Mouse (Mus musculus): Measurements from ENCODE around the gene Ago4.
A peak's percentile ranks its signal among the peaks of the same experiment; 100 is the strongest.

Ago4 gene

GRCm38 (mm10) chr4:126468925-126469324 is 64.3 kb downstream of the Ago4 start:
- Histone ChIP-seq H3K27me3 (ENCODE audit: control insufficient read depth, insufficient read depth, low read length, poor library complexity, severe bottlenecking) (no peaks in the 10 kb centered on the region), H3K36me3 (ENCODE audit: control insufficient read depth, insufficient read depth, low read length, poor library complexity, severe bottlenecking) (no peaks in the 10 kb centered on the region)
- DNase-seq (ENCODE audit: low read depth, low spot score), result no peak

- H3K36me3 ChIP-seq (ENCODE audit: control insufficient read depth, insufficient read depth, low read length, poor library complexity, severe bottlenecking), result no peaks in the 10 kb centered on the region
- peak; percentile 97 for DNase-seq (ENCODE audit: low read depth, low spot score)
- H3K27me3 ChIP-seq (ENCODE audit: control insufficient read depth, insufficient read depth, low read length, poor library complexity, severe bottlenecking), result no peaks in the 10 kb centered on the region
Measured at GRCm38 (mm10) chr4:126468285-126468901, 64.9 kb downstream of the Ago4 start, which contains the start of gene Ago1. Ago1 (minus strand) TSS chr4:126468583.

DNA sequence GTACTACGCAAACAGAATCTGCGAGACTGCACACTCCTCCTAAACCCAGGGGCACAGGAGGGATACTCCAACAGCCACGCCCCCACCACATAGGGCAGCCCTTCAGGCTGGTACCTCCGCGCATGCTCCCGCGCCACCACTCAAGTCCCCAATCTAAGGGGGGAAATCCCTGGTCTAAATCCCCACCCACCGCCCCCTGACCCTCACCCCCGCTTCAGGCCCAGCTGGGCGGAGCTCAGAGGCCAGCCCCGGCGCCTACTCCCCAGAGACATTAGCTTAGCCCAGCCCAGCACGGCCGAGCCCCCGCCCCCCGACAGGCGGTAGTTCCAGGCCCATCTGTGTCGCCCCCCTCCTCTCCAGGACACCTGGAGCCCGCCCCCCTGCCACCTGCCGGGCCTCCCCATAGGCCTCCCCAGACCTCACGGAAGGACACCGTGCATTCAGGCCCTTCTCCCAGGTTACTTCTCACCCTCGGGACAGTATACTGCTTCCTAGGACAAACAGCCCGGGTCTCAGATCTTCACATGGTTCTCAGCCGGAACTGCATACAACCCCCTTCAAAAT is 65.5 kb downstream of the Ago4 start:
- Histone ChIP-seq H3K27me3 (ENCODE audit: control insufficient read depth, insufficient read depth, low read length, poor library complexity, severe bottlenecking) (no peaks in the 10 kb centered on the region), H3K36me3 (ENCODE audit: control insufficient read depth, insufficient read depth, low read length, poor library complexity, severe bottlenecking) (no peaks in the 10 kb centered on the region)
- DNase-seq (ENCODE audit: low read depth, low spot score), result peak; percentile 84

- no peak for DNase-seq (ENCODE audit: low read depth, low spot score)
- Histone ChIP-seq H3K36me3 (ENCODE audit: control insufficient read depth, insufficient read depth, low read length, poor library complexity, severe bottlenecking) (no peaks in the 10 kb centered on the region), H3K27me3 (ENCODE audit: control insufficient read depth, insufficient read depth, low read length, poor library complexity, severe bottlenecking) (no peaks in the 10 kb centered on the region)
Measured at GRCm38 (mm10) chr4:126466251-126466750, 67.0 kb downstream of the Ago4 start.

DNA sequence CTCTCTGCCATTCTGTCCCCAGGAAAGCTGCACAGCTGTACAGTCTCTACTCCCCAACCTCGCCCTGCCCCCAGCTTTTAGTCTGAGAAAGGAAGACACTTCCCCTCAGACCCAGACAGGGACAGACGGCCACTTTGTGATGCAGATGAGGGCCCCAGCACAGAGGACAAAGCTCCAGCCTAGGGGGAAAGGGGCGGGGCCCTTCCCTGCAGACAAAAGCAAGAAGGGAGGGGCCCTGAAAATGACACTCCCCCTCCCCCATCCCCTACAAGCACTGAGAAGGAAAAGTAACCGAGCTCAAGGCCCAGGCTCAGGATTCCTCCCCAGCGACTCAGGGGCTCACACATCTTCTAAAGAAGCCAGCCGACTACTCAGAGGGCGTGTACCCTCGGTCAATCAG is 67.4 kb downstream of the Ago4 start:
- no peaks in the 10 kb centered on the region for H3K36me3 ChIP-seq (ENCODE audit: control insufficient read depth, insufficient read depth, low read length, poor library complexity, severe bottlenecking)
- no peaks in the 10 kb centered on the region for H3K27me3 ChIP-seq (ENCODE audit: control insufficient read depth, insufficient read depth, low read length, poor library complexity, severe bottlenecking)
- peak; percentile 13 for DNase-seq (ENCODE audit: low read depth, low spot score)

- no peaks in the 10 kb centered on the region for H3K27me3 ChIP-seq (ENCODE audit: control insufficient read depth, insufficient read depth, low read length, poor library complexity, severe bottlenecking)
- no peak for DNase-seq (ENCODE audit: low read depth, low spot score)
- no peaks in the 10 kb centered on the region for H3K36me3 ChIP-seq (ENCODE audit: control insufficient read depth, insufficient read depth, low read length, poor library complexity, severe bottlenecking)
Measured at GRCm38 (mm10) chr4:126464892-126465235, 68.4 kb downstream of the Ago4 start.

DNA sequence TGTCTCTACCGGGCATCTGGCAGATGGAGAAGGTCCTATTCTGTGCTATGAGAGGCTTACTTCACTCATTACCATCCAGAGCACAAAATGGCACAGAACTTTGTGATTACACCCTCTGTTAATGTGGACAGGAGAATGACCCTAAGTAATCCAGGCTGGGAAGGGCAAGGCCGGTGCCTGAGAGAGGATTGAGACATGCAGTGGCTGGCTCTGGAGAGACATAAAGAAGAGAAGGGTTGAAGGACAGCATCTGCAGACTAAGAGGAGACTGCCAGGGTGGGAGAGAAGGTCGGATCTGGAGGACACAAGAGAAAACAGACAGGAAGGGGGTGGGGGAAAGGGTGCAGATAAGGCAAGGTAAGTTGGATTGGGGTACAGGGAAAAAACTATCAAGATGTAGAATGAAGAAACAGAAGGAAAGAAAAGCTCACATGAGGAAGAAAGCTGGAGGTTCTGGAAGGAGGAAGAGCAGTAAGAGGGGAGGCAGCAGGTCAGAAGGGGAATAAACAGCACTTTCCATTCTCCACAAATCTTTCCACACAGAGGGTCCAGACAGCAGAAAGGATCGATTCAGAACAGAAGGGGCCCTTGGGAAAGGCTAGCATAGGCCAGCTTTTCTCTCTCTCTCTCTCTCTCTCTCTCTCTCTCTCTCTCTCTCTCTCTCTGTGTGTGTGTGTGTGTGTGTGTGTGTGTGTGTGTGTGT is 68.9 kb downstream of the Ago4 start:
- no peaks in the 10 kb centered on the region for H3K27me3 ChIP-seq (ENCODE audit: control insufficient read depth, insufficient read depth, low read length, poor library complexity, severe bottlenecking)
- DNase-seq (ENCODE audit: low read depth, low spot score), result no peak
- H3K36me3 ChIP-seq (ENCODE audit: control insufficient read depth, insufficient read depth, low read length, poor library complexity, severe bottlenecking), result no peaks in the 10 kb centered on the region

GRCm38 (mm10) chr4:126455441-126455840 is 77.8 kb downstream of the Ago4 start:
- DNase-seq (ENCODE audit: low read depth, low spot score), result no peak
- Histone ChIP-seq H3K36me3 (ENCODE audit: control insufficient read depth, insufficient read depth, low read length, poor library complexity, severe bottlenecking) (peaks cover 18% of the 10 kb centered on the region), H3K27me3 (ENCODE audit: control insufficient read depth, insufficient read depth, low read length, poor library complexity, severe bottlenecking) (no peaks in the 10 kb centered on the region)

DNA sequence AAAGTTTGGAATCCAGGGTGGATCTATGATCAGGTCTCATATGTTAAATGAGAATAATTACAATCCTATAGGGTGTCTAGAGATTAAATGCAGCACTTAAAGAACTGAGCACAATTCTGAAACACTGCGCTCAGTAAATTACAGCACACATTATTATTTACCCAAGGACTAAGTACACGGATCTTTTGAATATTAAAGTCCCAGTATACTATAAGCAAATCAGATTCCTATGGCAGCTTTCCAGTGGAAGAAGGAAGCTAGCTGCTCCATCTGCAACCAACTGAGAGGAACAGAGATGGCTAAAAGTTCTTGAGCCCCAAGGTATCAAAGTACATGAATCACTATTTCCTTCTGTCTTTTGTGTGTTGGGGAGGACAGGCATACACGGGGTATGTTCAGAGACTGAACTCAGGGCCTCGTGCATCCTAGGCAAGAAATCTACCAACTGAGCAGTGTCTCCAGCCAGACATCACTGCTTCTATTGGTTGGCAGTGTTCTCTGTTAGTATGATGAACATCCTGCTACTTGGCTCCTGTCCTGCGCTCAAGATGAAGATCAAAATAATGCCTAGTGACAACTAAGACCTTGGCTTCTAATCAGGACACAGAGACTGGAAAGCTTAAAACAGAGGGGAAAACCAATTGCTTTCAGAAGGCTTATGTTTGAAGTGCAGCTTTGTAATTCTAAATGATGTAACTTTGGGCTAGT is 78.6 kb downstream of the Ago4 start:
- no peak for DNase-seq (ENCODE audit: low read depth, low spot score)
- peaks cover 18% of the 10 kb centered on the region for H3K36me3 ChIP-seq (ENCODE audit: control insufficient read depth, insufficient read depth, low read length, poor library complexity, severe bottlenecking)
- no peaks in the 10 kb centered on the region for H3K27me3 ChIP-seq (ENCODE audit: control insufficient read depth, insufficient read depth, low read length, poor library complexity, severe bottlenecking)

DNA sequence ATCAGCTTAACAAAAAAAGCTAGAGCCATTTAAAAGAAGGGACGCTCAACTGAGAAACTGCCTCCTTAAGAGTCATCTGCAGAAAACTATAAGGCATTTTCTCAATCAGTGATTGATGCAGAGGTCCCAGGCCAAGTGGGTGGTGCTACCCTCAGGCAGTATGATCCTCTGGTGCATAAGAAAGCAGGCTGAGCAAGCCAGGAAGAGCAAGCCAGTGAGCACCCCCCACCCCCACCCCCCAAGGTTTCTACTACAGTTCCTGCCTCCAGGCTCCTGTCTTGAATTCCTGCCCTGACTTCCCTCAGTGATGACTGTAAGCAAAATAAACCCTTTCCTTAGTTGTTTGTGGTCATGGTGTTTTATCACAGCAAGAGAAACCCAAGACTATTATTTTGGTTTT is 83.0 kb downstream of the Ago4 start:
- H3K36me3 ChIP-seq (ENCODE audit: control insufficient read depth, insufficient read depth, low read length, poor library complexity, severe bottlenecking), result peaks cover 14% of the 10 kb centered on the region
- H3K27me3 ChIP-seq (ENCODE audit: control insufficient read depth, insufficient read depth, low read length, poor library complexity, severe bottlenecking), result no peaks in the 10 kb centered on the region
- no peak for DNase-seq (ENCODE audit: low read depth, low spot score)

GRCm38 (mm10) chr4:126447126-126447525 is 86.1 kb downstream of the Ago4 start:
- no peaks in the 10 kb centered on the region for H3K27me3 ChIP-seq (ENCODE audit: control insufficient read depth, insufficient read depth, low read length, poor library complexity, severe bottlenecking)
- H3K36me3 ChIP-seq (ENCODE audit: control insufficient read depth, insufficient read depth, low read length, poor library complexity, severe bottlenecking), result peaks cover 7% of the 10 kb centered on the region; the same call in 1 of the 2 replicates
- DNase-seq (ENCODE audit: low read depth, low spot score), result no peak

GRCm38 (mm10) chr4:126444528-126444927 is 88.7 kb downstream of the Ago4 start:
- Histone ChIP-seq H3K36me3 (ENCODE audit: control insufficient read depth, insufficient read depth, low read length, poor library complexity, severe bottlenecking) (peaks cover 5% of the 10 kb centered on the region; the same call in 1 of the 2 replicates), H3K27me3 (ENCODE audit: control insufficient read depth, insufficient read depth, low read length, poor library complexity, severe bottlenecking) (no peaks in the 10 kb centered on the region)
- no peak for DNase-seq (ENCODE audit: low read depth, low spot score)
